Mouse (Mus musculus) embryonic stem cell, embryonic (primary cell): ENCODE measurements around the gene Mpo.

ENCODE experiments used
- CTCF ChIA-PET, 4 experiments: fragments of 300-600 bp in 2 of 4; fragments of 350-600 bp in 2 of 4; sonication (Branson Sonifier 250); formaldehyde crosslinking; loops; one replicate each; lab custom pipeline; 2022; ENCODE audit warnings: inconsistent platforms in 2 of 4; lab: Charles Lee
- POLR2A ChIA-PET, 4 experiments: fragments of 300-600 bp in 2 of 4; fragments of 350-600 bp in 2 of 4; sonication (Branson Sonifier 250); formaldehyde crosslinking; loops; one replicate each; lab custom pipeline; 2022; ENCODE audit warnings: antibody characterized with exemption in 4 of 4, inconsistent platforms in 1 of 4; lab: Charles Lee

Gene Mpo

DNA sequence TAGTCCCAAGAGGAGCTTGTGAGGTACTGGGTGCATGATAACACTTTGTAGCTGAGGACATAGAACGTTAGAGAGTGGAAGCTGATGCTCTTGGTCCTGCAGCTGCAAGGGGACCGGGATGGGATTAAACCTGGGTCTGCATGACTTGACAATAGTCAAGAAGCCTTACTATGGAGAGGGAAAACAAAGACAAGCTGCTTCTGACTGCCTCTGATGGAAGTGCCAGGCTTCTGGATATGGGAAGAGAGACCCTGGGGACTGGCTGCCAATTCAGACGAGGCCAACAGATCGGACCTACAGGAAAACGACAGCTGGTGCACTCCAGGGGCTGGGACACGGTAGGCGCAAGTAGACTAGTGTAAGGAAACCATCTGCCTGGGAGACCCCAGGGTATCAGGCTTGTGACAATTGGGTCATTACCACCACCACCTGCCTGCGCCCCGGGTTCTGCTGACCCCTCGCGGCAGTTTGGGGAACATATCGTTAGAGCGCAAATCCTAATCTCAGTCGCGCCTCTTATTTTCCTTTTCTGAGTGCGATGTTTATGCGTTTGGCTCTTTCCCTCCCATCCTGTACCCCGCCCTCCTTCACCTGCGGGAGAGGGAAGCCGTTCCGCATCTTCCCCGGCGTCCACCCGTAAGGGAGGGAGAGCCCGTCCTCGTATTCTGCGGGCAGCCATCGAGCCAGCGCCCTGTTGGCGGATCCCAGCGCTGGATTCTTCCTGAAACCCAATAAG is 23.5 kb downstream of the Mpo start:
- POLR2A ChIA-PET, result interaction anchor here in 3 of 4 experiments (0.5 to 2.2 kb wide), 7 partner anchors 8 to 571 kb away, joined by 3 to 9 read pairs (median 3); no protein-coding TSS in a partner anchor
- CTCF ChIA-PET, result interaction anchor here in 3 of 4 experiments (0.6 to 1.7 kb wide), 5 partner anchors 14 to 428 kb away, joined by 3 to 7 read pairs (median 4); no protein-coding TSS in a partner anchor

DNA sequence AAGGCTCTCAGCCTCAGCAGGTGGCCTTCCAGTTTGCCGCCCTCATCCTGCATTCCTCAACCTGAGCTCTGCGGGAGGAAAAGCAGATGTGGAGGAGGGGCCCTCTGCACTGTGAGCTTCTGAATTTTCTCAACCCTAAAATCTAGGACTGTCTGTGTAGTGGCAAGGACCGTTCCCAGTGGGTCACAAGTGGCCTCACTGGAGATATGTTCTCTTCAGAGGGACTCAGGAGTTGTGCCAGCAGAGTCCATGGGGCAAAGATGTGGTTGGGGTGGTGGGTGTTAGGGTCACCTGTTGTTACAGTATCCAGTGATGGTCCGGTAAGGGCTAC is 24.0 kb downstream of the Mpo start:
- POLR2A ChIA-PET, result interaction anchor here in 3 of 4 experiments (0.5 to 2.2 kb wide), 5 partner anchors 32 to 317 kb away, joined by 3 to 9 read pairs (median 3); no protein-coding TSS in a partner anchor
- CTCF ChIA-PET, result interaction anchor here in 3 of 4 experiments (0.6 to 1.7 kb wide), 3 partner anchors 15 to 66 kb away, joined by 3 to 5 read pairs (median 4); no protein-coding TSS in a partner anchor

GRCm38 (mm10) chr11:87821502-87821901 is 28.1 kb downstream of the Mpo start:
- POLR2A ChIA-PET, result interaction anchor here in 1 of 4 experiments (1.0 kb wide), 1 partner anchor 20 kb away, joined by 3 read pairs; no protein-coding TSS in a partner anchor
- CTCF ChIA-PET, result interaction anchor here in 1 of 4 experiments (0.5 kb wide), 1 partner anchor 37 kb away, joined by 3 read pairs; no protein-coding TSS in a partner anchor

DNA sequence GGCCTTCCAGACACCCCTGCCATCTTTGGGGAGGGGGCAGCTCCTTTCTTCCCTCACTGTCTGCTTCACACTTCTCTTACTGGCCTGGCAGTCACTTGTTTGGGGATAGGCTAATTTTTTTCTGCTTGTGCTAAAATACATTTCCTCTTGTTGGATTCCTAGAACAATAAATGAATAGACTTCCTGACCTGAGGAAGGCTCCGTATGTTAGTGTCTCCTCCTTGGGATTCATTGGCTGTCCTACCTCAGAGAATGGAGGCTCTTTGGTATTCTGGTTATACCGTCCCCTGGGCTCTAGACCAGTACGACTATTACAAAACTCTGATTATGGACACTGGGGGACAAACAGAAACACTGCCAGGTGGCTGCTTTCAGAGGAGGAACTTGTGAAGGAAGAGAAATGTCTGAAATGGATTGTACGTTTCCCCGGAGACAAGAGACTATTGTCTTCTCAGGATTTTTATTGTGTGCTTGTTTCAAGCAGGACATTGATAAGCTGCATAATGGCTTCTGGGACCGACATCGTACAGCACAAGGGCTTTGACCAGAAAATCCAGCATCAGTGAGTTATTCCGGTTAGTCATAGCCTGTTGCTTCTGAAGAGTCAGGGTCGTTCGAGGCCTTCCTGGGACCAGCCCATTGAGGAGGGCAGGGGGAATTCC is 35.0 kb downstream of the Mpo start, which contains the start of gene Lpo:
Gene Lpo, minus strand, starts transcription at position 51 of the 662 bp plus-strand sequence.
- POLR2A ChIA-PET, result no interaction called here
- CTCF ChIA-PET, result no interaction called here

GRCm38 (mm10) chr11:87840676-87841075 is 47.3 kb downstream of the Mpo start:
- CTCF ChIA-PET, result no interaction called here
- POLR2A ChIA-PET, result interaction anchor here in 2 of 4 experiments (0.8 to 6.1 kb wide), 2 partner anchors 9 to 10 kb away, joined by 3 to 42 read pairs; no protein-coding TSS in a partner anchor

GRCm38 (mm10) chr11:87841436-87841835 is 48.1 kb downstream of the Mpo start:
- CTCF ChIA-PET, result interaction anchor here in 1 of 4 experiments (1.0 kb wide), 1 partner anchor 108 kb away, joined by 11 read pairs; no protein-coding TSS in a partner anchor

DNA sequence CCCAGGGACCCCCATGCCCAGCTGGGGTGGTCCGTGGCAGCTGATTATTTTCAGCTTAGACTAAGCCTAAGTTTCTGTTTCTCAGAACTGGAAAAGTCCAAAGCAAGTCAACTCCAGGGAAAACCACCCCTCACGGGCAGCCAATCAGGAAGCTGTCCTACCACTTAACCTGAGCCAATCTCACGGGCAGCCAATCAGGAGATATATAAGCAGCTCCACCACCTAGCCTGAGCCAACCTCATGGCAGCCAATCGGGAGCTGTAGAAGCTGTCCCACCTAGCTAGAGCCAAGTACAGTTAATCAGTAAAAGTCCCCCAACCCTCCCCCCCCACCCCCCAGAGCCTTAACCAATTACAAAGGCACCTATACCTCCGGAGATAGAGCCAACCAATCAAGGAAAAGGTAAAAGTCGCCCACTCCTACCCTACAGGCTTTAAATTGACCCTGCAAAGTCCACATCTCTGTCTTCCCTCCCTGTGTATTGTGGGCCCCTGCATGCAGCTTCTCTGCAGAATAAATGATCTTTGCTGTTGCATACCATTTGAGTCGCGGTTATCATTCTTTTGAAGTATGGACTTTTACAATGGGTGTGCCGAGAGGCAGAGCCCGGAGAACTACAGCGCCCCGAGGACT is 53.7 kb downstream of the Mpo start:
- ChIA-PET POLR2A (interaction anchor here (0.5 to 5.4 kb wide), 13 partner anchors 10 to 240 kb away, joined by 3 to 42 read pairs (median 4); no protein-coding TSS in a partner anchor), CTCF (interaction anchor here in 2 of 4 experiments (0.6 to 1.2 kb wide), 3 partner anchors 36 to 426 kb away, joined by 3 to 5 read pairs (median 3); no protein-coding TSS in a partner anchor)

More at GRCm38 (mm10) chr11:87841436-87841835, 48.1 kb downstream of the Mpo start:
- POLR2A ChIA-PET, result interaction anchor here in 2 of 4 experiments (1.1 to 6.1 kb wide), 3 partner anchors 8 to 17 kb away, joined by 3 to 42 read pairs (median 4); no protein-coding TSS in a partner anchor

DNA sequence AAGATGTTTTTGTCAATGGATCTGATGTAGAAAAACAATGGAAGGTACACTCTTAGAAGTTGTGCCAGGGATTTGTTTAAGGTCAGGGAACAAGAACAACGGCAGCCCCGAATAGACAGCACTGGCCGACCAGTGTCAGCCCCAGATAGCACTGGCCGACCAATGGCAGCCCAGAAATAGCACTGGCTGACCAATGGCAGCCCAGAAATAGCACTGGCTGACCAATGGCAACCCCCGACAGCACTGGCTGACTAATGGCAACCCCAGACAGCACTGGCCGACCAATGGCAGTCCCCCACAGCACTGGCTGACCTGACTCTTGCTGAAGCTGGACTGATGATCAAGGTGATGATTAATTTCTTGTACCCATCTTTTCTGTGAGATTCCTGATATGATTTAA is 54.5 kb downstream of the Mpo start:
- ChIA-PET CTCF (interaction anchor here in 1 of 4 experiments (0.5 to 0.7 kb wide), 2 partner anchors 19 to 211 kb away, joined by 3 to 4 read pairs; no protein-coding TSS in a partner anchor), POLR2A (interaction anchor here in 2 of 4 experiments (0.6 to 5.4 kb wide), 8 partner anchors 8 to 415 kb away, joined by 3 to 50 read pairs (median 7); partner anchors contain the start of gene Mtmr4 (in 1 of the 2))

GRCm38 (mm10) chr11:87852690-87853596 is 59.6 kb downstream of the Mpo start, which contains the start of gene Mks1:
Mks1 (plus strand) TSS chr11:87853215.
- ChIA-PET CTCF (interaction anchor here (0.6 to 1.1 kb wide), 5 partner anchors 14 to 339 kb away, joined by 3 to 5 read pairs (median 4); no protein-coding TSS in a partner anchor), POLR2A (interaction anchor here in 3 of 4 experiments (0.5 to 1.9 kb wide), 20 partner anchors 9 to 1009 kb away, joined by 3 to 9 read pairs (median 4); partner anchors contain the start of genes Srsf1 (in 1 of the 3) and Tspoap1 (in 1 of the 3))

DNA sequence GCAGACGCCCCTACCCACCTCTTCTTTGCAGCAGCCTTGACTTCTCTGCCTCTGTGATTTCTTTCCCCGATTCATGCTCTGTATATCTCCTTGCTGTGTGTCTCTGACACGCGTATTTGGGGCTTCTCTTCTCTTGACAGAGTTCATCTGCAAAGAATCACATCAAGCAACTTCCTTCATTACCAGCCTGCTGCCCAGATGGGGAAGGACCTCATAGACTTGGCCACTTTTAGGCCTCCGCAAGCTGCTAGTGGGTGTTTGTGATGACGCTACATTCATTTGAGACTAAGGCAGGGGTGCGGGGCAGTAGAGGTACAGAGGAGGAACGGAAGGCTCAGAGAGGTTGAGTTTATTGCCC is 60.2 kb downstream of the Mpo start:
- CTCF ChIA-PET, result interaction anchor here in 3 of 4 experiments (0.7 to 1.1 kb wide), 4 partner anchors 13 to 30 kb away, joined by 3 to 5 read pairs (median 4); no protein-coding TSS in a partner anchor
- POLR2A ChIA-PET, result interaction anchor here in 3 of 4 experiments (0.6 to 1.9 kb wide), 17 partner anchors 8 to 1009 kb away, joined by 3 to 9 read pairs (median 4); partner anchors contain the start of gene Tspoap1 (in 1 of the 3)
